Mouse (Mus musculus) spleen, adult 2 months (tissue): ENCODE results near the gene Aqp11.

Experiments used
- CTCF ChIP-seq: fragments of 200-500 bp; IDR thresholded peaks from 2 replicates; pipeline ENCODE4 v1.5.1; 2011; ENCODE audit warnings: mild to moderate bottlenecking, inconsistent platforms; ENCODE audit not compliant: insufficient read depth, insufficient read length, insufficient replicate concordance; ENCODE audit errors: extremely low read depth
- POLR2A ChIP-seq: fragments of 200-500 bp; IDR thresholded peaks from 2 replicates; pipeline ENCODE4 v1.6.1; 2011; ENCODE audit warnings: low read depth, low read length, inconsistent platforms

- TF ChIP-seq CTCF, result no peak
- no peak for TF ChIP-seq POLR2A
These were observed 30.3 kb downstream of the Aqp11 start for GRCm38 (mm10) chr7:97707809-97708208.
